Comparison of ENCODE assay signal across 27 mouse cellular contexts in the genomic region with DNA sequence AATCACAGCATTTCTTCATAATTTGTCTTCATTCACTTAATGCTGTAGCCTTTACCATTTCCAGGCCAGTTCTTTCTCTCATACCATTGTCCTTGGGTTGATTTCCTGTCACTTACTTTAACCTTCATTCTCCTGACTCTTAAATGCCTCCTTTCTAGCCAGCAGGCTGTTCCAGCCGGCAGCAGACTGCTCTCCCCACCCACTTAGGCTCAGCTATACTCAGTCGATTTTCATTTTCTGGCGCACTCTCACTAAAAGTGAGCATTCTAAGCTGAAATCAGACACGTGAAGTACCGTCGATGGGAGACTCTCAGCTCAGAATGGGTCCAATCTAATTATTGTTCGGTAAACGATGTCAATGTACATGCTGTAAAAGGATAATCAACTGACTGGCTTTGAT.
"Had no signal": no experiment of that assay in that cellular context is flagged by ENCODE, and none has a peak within 500 bp of the region (broad histone marks: within the 10 kb centered on the region; RNA-seq: fewer than 3 reads in every experiment).

No protein-coding gene starts in this region.

- H3K27me3 ChIP-seq: heart, embryonic 13.5 days; heart, embryonic 15.5 days; hindbrain, embryonic 13.5 days; hindbrain, embryonic 15.5 days; kidney, embryonic 15.5 days; limb, embryonic 12.5 days; liver, embryonic 13.5 days; liver, embryonic 15.5 days had no signal

- H3K4me2 ChIP-seq: heart, embryonic 11.5 days; heart, embryonic 13.5 days; heart, embryonic 15.5 days; hindbrain, embryonic 13.5 days; hindbrain, embryonic 15.5 days; kidney, embryonic 15.5 days; limb, embryonic 12.5 days; liver, embryonic 11.5 days; liver, embryonic 13.5 days; liver, embryonic 15.5 days had no signal

- DNase-seq: gastrocnemius, postnatal 14 days; gastrocnemius, postnatal 36 days; heart, adult 11 months; heart, adult 2 months; heart, postnatal 14 days; heart, postnatal 36 days; kidney, adult 11 months; kidney, adult 2 months; kidney, adult 9 months; kidney, postnatal 14 days; kidney, postnatal 4 days; liver; liver, embryonic 13.5 days had no signal

- H3K36me3 ChIP-seq: heart, embryonic 13.5 days; heart, embryonic 15.5 days; hindbrain, embryonic 13.5 days; hindbrain, embryonic 15.5 days; kidney, embryonic 15.5 days; limb, embryonic 10.5 days; limb, embryonic 12.5 days; liver, embryonic 13.5 days; liver, embryonic 15.5 days had no signal

- H3K27ac ChIP-seq: heart, adult 2 months; heart, embryonic 13.5 days; heart, embryonic 15.5 days; hindbrain, embryonic 13.5 days; hindbrain, embryonic 15.5 days; hindbrain, postnatal 0 days; kidney, embryonic 15.5 days; kidney, postnatal 0 days; left cerebral cortex, adult 2 months; limb, embryonic 10.5 days; limb, embryonic 12.5 days; liver, embryonic 13.5 days; liver, embryonic 15.5 days had no signal

- ATAC-seq: hindbrain, postnatal 0 days; intestine, embryonic 16.5 days had no signal

- H3K4me3 ChIP-seq: heart, adult 2 months; heart, embryonic 13.5 days; heart, embryonic 15.5 days; hindbrain, embryonic 13.5 days; hindbrain, embryonic 15.5 days; kidney, embryonic 15.5 days; left cerebral cortex, adult 2 months; limb, embryonic 10.5 days; limb, embryonic 12.5 days; liver, embryonic 13.5 days; liver, embryonic 15.5 days had no signal

- H3K4me1 ChIP-seq: heart, embryonic 13.5 days; heart, embryonic 15.5 days; hindbrain, embryonic 13.5 days; hindbrain, embryonic 15.5 days; kidney, embryonic 15.5 days; limb, embryonic 10.5 days; limb, embryonic 12.5 days; liver, embryonic 13.5 days; liver, embryonic 15.5 days had no signal

- H3K9ac ChIP-seq: heart, embryonic 13.5 days; heart, embryonic 15.5 days; hindbrain, embryonic 13.5 days; hindbrain, embryonic 15.5 days; kidney, embryonic 15.5 days; limb, embryonic 12.5 days; liver, embryonic 13.5 days; liver, embryonic 15.5 days had no signal

- H3K9me3 ChIP-seq: heart, embryonic 13.5 days; heart, embryonic 15.5 days; hindbrain, embryonic 13.5 days; hindbrain, embryonic 15.5 days; kidney, embryonic 15.5 days; limb, embryonic 10.5 days; limb, embryonic 12.5 days; liver, embryonic 13.5 days; liver, embryonic 15.5 days had no signal
